Mouse (Mus musculus): ENCODE measurements around the gene Zc3hc1.

DNA sequence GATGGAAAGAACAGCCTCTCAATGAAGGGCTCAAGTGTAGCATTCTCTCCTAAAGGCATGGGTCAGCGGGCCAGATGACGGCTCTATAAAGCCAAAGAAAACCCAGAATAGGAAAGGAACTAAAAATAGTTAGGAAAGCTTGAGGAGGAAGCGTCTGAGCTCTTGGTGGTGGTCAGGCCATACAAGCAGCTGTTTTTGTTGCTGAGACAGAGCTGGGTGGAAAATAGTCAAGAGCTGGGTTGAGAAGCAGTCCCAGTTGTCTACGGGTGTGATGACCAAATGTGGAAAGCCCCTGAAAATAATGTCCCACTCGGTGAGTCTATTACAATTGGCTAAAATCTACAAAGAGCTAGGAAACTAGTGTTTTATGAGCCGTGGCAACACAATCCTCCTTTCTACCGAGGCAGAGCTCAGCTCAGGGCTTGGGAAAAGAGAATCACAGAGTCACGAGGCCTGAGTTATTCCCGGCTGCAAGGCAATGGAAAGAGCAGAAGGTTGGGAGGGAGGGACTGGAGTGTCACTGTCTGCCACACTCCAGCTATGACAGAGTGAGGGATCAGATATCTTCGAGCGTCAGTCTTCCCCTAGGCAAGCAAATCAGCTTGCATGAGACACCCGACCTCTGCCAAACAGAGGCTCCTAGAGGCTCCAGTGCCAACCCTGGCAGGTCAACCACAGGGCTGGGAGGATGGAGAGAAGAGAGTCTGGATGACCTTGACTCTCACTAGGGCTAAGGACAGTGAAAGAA lies 30.9 kb downstream of the Zc3hc1 start:
- TF ChIP-seq ZNF384 (IDR thresholded peaks at IDR 0.05; ENCODE audit: low read depth, low read length) (no peak), HCFC1 (IDR thresholded peaks at IDR 0.05; ENCODE audit: borderline replicate concordance, insufficient read depth, low read length) (no peak), ZC3H11A (IDR thresholded peaks at IDR 0.05; ENCODE audit: borderline replicate concordance, low read depth, low read length) (no peak), CHD2 (IDR thresholded peaks at IDR 0.05; ENCODE audit: low read depth, low read length) (no peak), MAFK (IDR thresholded peaks at IDR 0.05; ENCODE audit: insufficient read depth, low read depth, low read length) (no peak)

Measured in ES-E14 (cell line).